Mouse (Mus musculus) heart, adult 2 months (tissue): ENCODE data around the gene Smarce1.

Experiments used
- CTCF ChIP-seq: fragments of 200-600 bp; IDR thresholded peaks from 2 replicates; pipeline ENCODE4 v1.8.1; 2022; ENCODE audit warnings: antibody characterized with exemption, mild to moderate bottlenecking, moderate library complexity
- EP300 ChIP-seq: fragments of 200-500 bp; IDR thresholded peaks from 2 replicates; pipeline ENCODE4 v1.6.1; 2011; ENCODE audit warnings: low read depth, low read length, control low read depth; ENCODE audit not compliant: insufficient read depth
- POLR2A ChIP-seq: fragments of 200-500 bp; IDR thresholded peaks from 2 replicates; pipeline ENCODE4 v1.6.1; 2011; ENCODE audit warnings: mild to moderate bottlenecking, low read depth, low read length, control low read depth; ENCODE audit not compliant: insufficient read depth

DNA sequence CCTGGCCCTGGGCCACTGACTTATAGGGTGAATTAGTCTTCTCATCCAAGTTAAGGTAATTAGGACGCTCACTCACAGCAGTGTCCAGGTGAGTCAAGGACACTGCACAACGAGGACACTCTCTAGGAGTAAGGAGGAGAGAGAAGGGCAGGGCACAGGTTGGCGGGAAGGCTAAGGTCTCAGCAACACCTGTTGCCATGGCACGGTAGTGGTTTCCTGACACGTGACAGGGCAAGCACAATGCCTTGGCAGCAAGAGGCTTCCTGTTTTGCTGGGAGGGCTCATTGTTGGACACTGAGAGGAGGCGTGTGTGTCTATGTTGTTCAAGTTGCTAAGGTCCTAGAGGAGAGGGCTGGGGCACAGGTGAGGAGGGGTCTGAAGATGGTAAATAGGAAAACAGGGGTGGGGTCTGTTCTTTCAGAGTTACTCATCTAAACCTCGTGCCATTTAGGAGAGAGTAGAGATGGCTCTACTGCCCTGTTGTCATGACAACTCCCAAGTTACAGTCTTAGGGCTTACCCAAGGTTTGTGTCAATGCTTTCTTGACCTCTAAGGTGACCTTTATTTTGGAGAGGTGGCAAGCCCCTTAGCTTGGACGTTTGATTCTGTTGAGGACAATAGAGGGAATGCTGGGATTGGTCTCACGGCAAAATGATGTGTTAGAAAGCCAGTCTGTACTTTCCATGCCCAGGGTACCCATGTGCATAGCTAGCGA lies 67.7 kb downstream of the Smarce1 start:
- TF ChIP-seq CTCF (no peak), EP300 (no peak), POLR2A (no peak)
